Mouse (Mus musculus): ENCODE data around the gene Gpr55. TPM values are rescaled to one million over a fixed set of nuclear protein-coding genes. Genes with fewer than 3 reads are reported as not detected.

Gpr55 gene
- 0.08 and 0.17 TPM in 2 replicates for polyA plus RNA-seq (2021; fragmentation: Nextera tagmentation)
- long read RNA-seq, experiment 1: 0 reads
- long read RNA-seq, experiment 2: 0 reads

DNA sequence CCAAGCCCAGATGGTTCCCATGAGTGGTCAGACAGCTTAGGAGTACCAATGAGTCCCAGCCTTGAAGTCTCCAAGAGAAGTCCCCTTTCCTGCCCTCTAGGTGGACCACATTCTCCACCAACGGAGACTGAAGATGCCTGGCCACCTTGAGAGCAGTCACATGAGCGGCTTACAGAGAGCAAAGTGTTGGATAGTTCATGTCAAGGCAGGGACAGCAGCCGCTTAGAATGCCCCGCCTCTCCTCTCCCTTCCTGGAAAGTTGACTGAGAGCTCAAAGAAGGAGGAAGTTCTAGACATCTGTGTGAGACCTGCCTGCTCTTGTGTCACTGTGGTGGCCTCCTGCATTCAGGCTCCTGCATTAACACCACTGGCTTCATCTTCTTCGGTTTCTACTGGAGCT, at the start of gene Gpr55:
Gpr55 (minus strand) TSS at position 135 of the 400 bp plus-strand sequence.

DNA sequence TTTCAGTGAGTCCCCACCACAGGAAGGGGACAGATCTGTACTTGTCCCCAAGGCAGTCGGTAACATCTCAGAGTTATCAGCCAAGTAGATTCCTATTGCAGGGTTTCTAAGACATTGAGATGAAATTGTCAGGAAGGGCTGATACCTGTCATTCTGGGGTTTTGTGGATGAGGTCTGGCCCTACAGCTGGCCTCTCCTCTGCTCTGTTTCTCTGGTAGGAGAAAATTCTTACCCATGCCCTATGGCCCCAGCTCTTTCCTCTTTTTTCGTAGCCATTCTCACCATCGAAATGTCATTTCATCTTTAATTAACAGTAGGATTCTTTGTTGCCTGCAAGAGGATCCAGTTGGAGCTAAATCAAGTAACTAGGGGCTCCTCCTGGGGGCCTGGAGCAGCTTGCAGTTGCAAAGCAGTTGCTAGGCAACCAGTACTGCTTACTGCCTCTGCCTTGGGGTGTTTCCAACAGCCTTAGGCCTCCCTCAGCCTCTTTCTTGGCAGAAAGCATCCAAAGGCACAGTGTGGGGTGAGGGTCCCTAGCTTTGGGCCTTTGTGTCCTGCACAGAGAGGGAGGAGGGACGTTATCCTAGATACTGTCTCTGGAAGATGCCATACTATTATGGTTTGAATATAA, 32.6 kb downstream of the Gpr55 start, which contains the start of gene 4933407L21Rik:
4933407L21Rik (plus strand) TSS at position 427 of the 631 bp plus-strand sequence.

DNA sequence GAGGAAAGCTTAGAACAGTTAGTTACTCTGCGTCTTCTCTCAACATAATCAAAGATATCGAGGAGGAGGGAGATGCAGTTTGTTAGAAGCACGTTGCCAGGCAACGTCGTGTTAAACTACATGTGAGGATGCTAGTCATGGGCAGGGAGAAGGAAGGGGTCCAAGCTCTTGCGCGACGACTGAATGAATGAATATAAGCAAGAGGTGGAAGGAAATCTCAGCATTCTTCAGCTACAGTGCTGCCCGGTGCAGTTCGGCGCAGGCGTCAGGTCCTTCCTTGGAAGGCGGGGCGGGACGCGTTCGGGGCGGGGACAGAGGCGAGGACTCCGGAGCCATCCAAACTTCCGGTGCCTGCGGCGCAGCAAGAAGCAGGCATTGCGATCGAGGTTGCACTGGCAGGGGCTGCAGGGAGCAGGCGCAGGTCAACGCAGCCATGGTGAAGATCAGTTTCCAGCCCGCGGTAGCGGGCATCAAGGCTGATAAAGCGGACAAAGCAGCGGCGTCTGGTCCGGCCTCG, 66.5 kb downstream of the Gpr55 start, which contains the start of gene Itm2c:
Itm2c (plus strand) TSS at position 51 of the 517 bp plus-strand sequence.

Other genes with a start within 250 kb of the Gpr55 start
- 0.10 and 0.34 TPM in 2 replicates for gene A630001G21Rik, start 182.4 kb downstream of the Gpr55 start, polyA plus RNA-seq (2021; fragmentation: Nextera tagmentation)
- 19.2 and 29.2 TPM in 2 replicates for gene Cab39, start 167.6 kb downstream of the Gpr55 start, polyA plus RNA-seq (2021; fragmentation: Nextera tagmentation)
- gene Itm2c, start 66.7 kb downstream of the Gpr55 start, polyA plus RNA-seq (2021; fragmentation: Nextera tagmentation): 479 and 640 TPM in 2 replicates
- gene 4933407L21Rik, start 32.5 kb downstream of the Gpr55 start, polyA plus RNA-seq (2021; fragmentation: Nextera tagmentation): 4.8 and 9.8 TPM in 2 replicates
- gene Spata3, start 55.8 kb upstream of the Gpr55 start, polyA plus RNA-seq (2021; fragmentation: Nextera tagmentation): 1.2 and 1.8 TPM in 2 replicates
- 4.3 and 11.2 TPM in 2 replicates for gene 2810459M11Rik, start 84.9 kb upstream of the Gpr55 start, polyA plus RNA-seq (2021; fragmentation: Nextera tagmentation)
- 69.8 and 95.6 TPM in 2 replicates for gene Psmd1, start 103.4 kb upstream of the Gpr55 start, polyA plus RNA-seq (2021; fragmentation: Nextera tagmentation)
- 0.10 and 0.12 TPM in 2 replicates for gene Htr2b, start 151.0 kb upstream of the Gpr55 start, polyA plus RNA-seq (2021; fragmentation: Nextera tagmentation)
- gene Gm21972, start 172.6 kb upstream of the Gpr55 start, polyA plus RNA-seq (2021; fragmentation: Nextera tagmentation): 0.21 and 0.69 TPM in 2 replicates
- 40.2 and 41.8 TPM in 2 replicates for gene Armc9, start 193.8 kb upstream of the Gpr55 start, polyA plus RNA-seq (2021; fragmentation: Nextera tagmentation)